Mouse (Mus musculus) liver, adult 2 months (tissue): ENCODE measurements around the gene Pld1.

Experiments used
- CTCF ChIP-seq: fragments of 200-500 bp; IDR thresholded peaks from 2 replicates; pipeline ENCODE4 v1.5.1; 2011; ENCODE audit warnings: low read depth, low read length, control low read depth
- POLR2A ChIP-seq: fragments of 200-500 bp; IDR thresholded peaks from 2 replicates; pipeline ENCODE4 v1.6.1; 2011; ENCODE audit warnings: low read length, control low read depth; ENCODE audit not compliant: insufficient read depth; ENCODE audit errors: extremely low read depth

- no peak for TF ChIP-seq POLR2A
- TF ChIP-seq CTCF, result no peak
These were observed 219.5 kb downstream of the Pld1 start for GRCm38 (mm10) chr3:28158006-28158405.
